Comparison of ENCODE assay signal across 26 mouse cellular contexts in genomic region chr8:78162763-78163508, GRCm38 (mm10). TPM values are rescaled to one million over a fixed set of nuclear protein-coding genes. Genes with fewer than 3 reads are reported as not detected.
DNase-seq lines count a peak whose midpoint lies in the region; ATAC-seq and TF ChIP-seq lines count a peak whose summit lies in the region.
"Had no signal": no experiment of that assay in that cellular context is flagged by ENCODE, and none has a peak within 500 bp of the region (broad histone marks: within the 10 kb centered on the region; RNA-seq: fewer than 3 reads in every experiment).

No protein-coding gene starts in this region.

- TF ChIP-seq EP300 in stomach, postnatal 0 days (optimal IDR thresholded peaks at IDR 0.05): no peak

- H3K9me3 ChIP-seq in heart, embryonic 11.5 days (replicated peaks; ENCODE audit: control insufficient read depth, low read length): no peaks in the 10 kb centered on the region
- no peaks in the 10 kb centered on the region for H3K9me3 ChIP-seq in stomach, embryonic 15.5 days
- H3K9me3 ChIP-seq in stomach, postnatal 0 days (ENCODE audit: control insufficient read depth, low read length): no peaks in the 10 kb centered on the region
- H3K9me3 ChIP-seq in intestine, embryonic 15.5 days: no peaks in the 10 kb centered on the region
- no peaks in the 10 kb centered on the region for H3K9me3 ChIP-seq in intestine, postnatal 0 days (ENCODE audit: control insufficient read depth)
- H3K9me3 ChIP-seq: embryonic facial prominence, embryonic 13.5 days; embryonic facial prominence, embryonic 15.5 days; forebrain, embryonic 10.5 days; forebrain, embryonic 12.5 days; G1E had no signal

- no peak overlapping the region for H3K9ac ChIP-seq in heart, embryonic 11.5 days (ENCODE audit: low read depth, low read length)
- no peak overlapping the region for H3K9ac ChIP-seq in stomach, embryonic 15.5 days
- H3K9ac ChIP-seq in stomach, postnatal 0 days (ENCODE audit: low read length): no peak overlapping the region
- no peak overlapping the region for H3K9ac ChIP-seq in intestine, embryonic 15.5 days
- no peak overlapping the region for H3K9ac ChIP-seq in intestine, postnatal 0 days (ENCODE audit: low read depth, low read length)
- H3K9ac ChIP-seq: embryonic facial prominence, embryonic 13.5 days; embryonic facial prominence, embryonic 15.5 days; forebrain, embryonic 12.5 days had no signal

- TF ChIP-seq POLR2A in lung, adult 2 months (IDR thresholded peaks at IDR 0.05; ENCODE audit: borderline replicate concordance, extremely low read depth, low read depth, low read length): no peak

- no peaks in the 10 kb centered on the region for H3K27me3 ChIP-seq in heart, embryonic 11.5 days (ENCODE audit: control insufficient read depth, insufficient read depth, low read length)
- H3K27me3 ChIP-seq in stomach, embryonic 15.5 days (replicated peaks): no peaks in the 10 kb centered on the region
- no peaks in the 10 kb centered on the region for H3K27me3 ChIP-seq in stomach, postnatal 0 days (ENCODE audit: control insufficient read depth, insufficient read depth, low read length)
- no peaks in the 10 kb centered on the region for H3K27me3 ChIP-seq in intestine, embryonic 15.5 days (replicated peaks)
- H3K27me3 ChIP-seq in intestine, postnatal 0 days (replicated peaks; ENCODE audit: control insufficient read depth, insufficient read depth, low read length): no peaks in the 10 kb centered on the region
- H3K27me3 ChIP-seq: CH12.LX; embryonic facial prominence, embryonic 13.5 days; embryonic facial prominence, embryonic 15.5 days; forebrain, embryonic 12.5 days had no signal

- no peaks in the 10 kb centered on the region for H3K4me1 ChIP-seq in heart, embryonic 11.5 days (ENCODE audit: control insufficient read depth, insufficient read depth, low read length)
- H3K4me1 ChIP-seq in stomach, embryonic 15.5 days: peaks cover 4% of the 10 kb centered on the region; the same call in 1 of the 2 replicates
- no peaks in the 10 kb centered on the region for H3K4me1 ChIP-seq in stomach, postnatal 0 days (replicated peaks; ENCODE audit: control insufficient read depth, insufficient read depth)
- peaks cover 4% of the 10 kb centered on the region; the same call in 1 of the 2 replicates for H3K4me1 ChIP-seq in intestine, embryonic 15.5 days (replicated peaks)
- H3K4me1 ChIP-seq in intestine, postnatal 0 days (replicated peaks; ENCODE audit: control insufficient read depth, insufficient read depth, low read length): 0 out of 2 replicates have a peak, but pooled peaks cover 4% of the 10 kb centered on the region
- no peaks in the 10 kb centered on the region for H3K4me1 ChIP-seq in lung, adult 2 months (ENCODE audit: control insufficient read depth, insufficient read depth, low read length)

- DNase-seq in heart, adult 11 months: peak; percentile 30
- DNase-seq in stomach, postnatal 0 days (ENCODE audit: low spot score): no peak
- no peak for DNase-seq in lung, adult 2 months
- DNase-seq in neural tube, embryonic 10.5 days (ENCODE audit: extremely low spot score, low spot score): no peak
- DNase-seq: adrenal gland, adult 8-10 months; adrenal gland, postnatal 14 days; adrenal gland, postnatal 36 days; B cell, adult 2 months; cerebellum, adult 11-12 months; cerebellum, adult 2 months; cerebellum, adult 9-10 months; cerebellum, postnatal 25 days had no signal

- H3K27ac ChIP-seq in heart, embryonic 11.5 days (ENCODE audit: low read depth, low read length): no peak overlapping the region
- H3K27ac ChIP-seq in stomach, embryonic 15.5 days: peak overlapping the region; percentile 21; the same call in 1 of the 2 replicates
- no peak overlapping the region for H3K27ac ChIP-seq in stomach, postnatal 0 days (replicated peaks)
- peak overlapping the region; percentile 75 for H3K27ac ChIP-seq in intestine, embryonic 15.5 days
- peak overlapping the region; percentile 50; the same call in 1 of the 2 replicates for H3K27ac ChIP-seq in intestine, postnatal 0 days (ENCODE audit: low read depth, low read length)
- H3K27ac ChIP-seq: embryonic facial prominence, embryonic 13.5 days; embryonic facial prominence, embryonic 15.5 days; forebrain, embryonic 10.5 days; forebrain, embryonic 12.5 days had no signal

- ATAC-seq in heart, embryonic 11.5 days (replicated peaks; ENCODE audit: insufficient number of reproducible peaks, low FRiP score, low TSS enrichment): no peak
- no peak for ATAC-seq in stomach, embryonic 15.5 days (ENCODE audit: insufficient read depth, low FRiP score, low read depth)
- ATAC-seq in stomach, postnatal 0 days (ENCODE audit: low FRiP score, low TSS enrichment): no peak
- peak; percentile 90 for ATAC-seq in intestine, embryonic 15.5 days
- peak; percentile 84 for ATAC-seq in intestine, postnatal 0 days
- ATAC-seq: activated CD4-positive, CD25-positive, alpha-beta regulatory T cell, adult 4 months; CD4-positive, CD25-positive, alpha-beta regulatory T cell, adult 4 months; Patski had no signal

- TF ChIP-seq CTCF in stomach, postnatal 0 days (IDR thresholded peaks at IDR 0.05; ENCODE audit: low read depth): no peak
- TF ChIP-seq CTCF in intestine, postnatal 0 days (IDR thresholded peaks at IDR 0.05; ENCODE audit: low read depth): no peak
- TF ChIP-seq CTCF in lung, adult 2 months (IDR thresholded peaks at IDR 0.05; ENCODE audit: insufficient read depth, low read length): no peak

- H3K4me2 ChIP-seq in heart, embryonic 11.5 days: no peak overlapping the region
- no peak overlapping the region for H3K4me2 ChIP-seq in stomach, embryonic 15.5 days
- H3K4me2 ChIP-seq in stomach, postnatal 0 days (replicated peaks; ENCODE audit: low read depth): no peak overlapping the region
- H3K4me2 ChIP-seq in intestine, embryonic 15.5 days (replicated peaks): no peak overlapping the region
- no peak overlapping the region for H3K4me2 ChIP-seq in intestine, postnatal 0 days (replicated peaks; ENCODE audit: low read depth)
- H3K4me2 ChIP-seq: embryonic facial prominence, embryonic 13.5 days; embryonic facial prominence, embryonic 15.5 days; forebrain, embryonic 12.5 days had no signal

- 84% methylated on average over 5 of the region's 5 CpGs for WGBS in heart, embryonic 11.5 days (ENCODE audit: insufficient replicate concordance)
- 79% methylated on average over 5 of the region's 5 CpGs for WGBS in stomach, embryonic 15.5 days
- WGBS in stomach, postnatal 0 days: 82% methylated on average over 5 of the region's 5 CpGs
- 63% methylated on average over 5 of the region's 5 CpGs for WGBS in intestine, embryonic 15.5 days
- 48% methylated on average over 5 of the region's 5 CpGs for whole genome bisulfite sequencing in intestine, postnatal 0 days
- WGBS in lung, adult 2 months: 96% methylated on average over 5 of the region's 5 CpGs

- H3K36me3 ChIP-seq in heart, embryonic 11.5 days (ENCODE audit: control insufficient read depth, insufficient read depth, low read length): no peaks in the 10 kb centered on the region
- no peaks in the 10 kb centered on the region for H3K36me3 ChIP-seq in stomach, embryonic 15.5 days
- no peaks in the 10 kb centered on the region for H3K36me3 ChIP-seq in stomach, postnatal 0 days (ENCODE audit: control insufficient read depth, insufficient read depth, low read length)
- no peaks in the 10 kb centered on the region for H3K36me3 ChIP-seq in intestine, embryonic 15.5 days
- H3K36me3 ChIP-seq in intestine, postnatal 0 days (ENCODE audit: control insufficient read depth, insufficient read depth): no peaks in the 10 kb centered on the region
- H3K36me3 ChIP-seq: embryonic facial prominence, embryonic 13.5 days; embryonic facial prominence, embryonic 15.5 days; forebrain, embryonic 10.5 days; forebrain, embryonic 12.5 days; G1E had no signal

- H3K4me3 ChIP-seq in heart, embryonic 11.5 days (ENCODE audit: low read depth, low read length): no peak overlapping the region
- no peak overlapping the region for H3K4me3 ChIP-seq in stomach, embryonic 15.5 days (replicated peaks)
- H3K4me3 ChIP-seq in stomach, postnatal 0 days (ENCODE audit: low read depth, low read length): no peak overlapping the region
- H3K4me3 ChIP-seq in intestine, embryonic 15.5 days (replicated peaks): no peak overlapping the region
- no peak overlapping the region for H3K4me3 ChIP-seq in intestine, postnatal 0 days (ENCODE audit: low read depth, low read length)
- no peak overlapping the region for H3K4me3 ChIP-seq in lung, adult 2 months (replicated peaks; ENCODE audit: extremely low read depth, low read depth, low read length)
- H3K4me3 ChIP-seq: embryonic facial prominence, embryonic 13.5 days; embryonic facial prominence, embryonic 15.5 days; erythroblast, embryonic 14.5 days; forebrain, embryonic 10.5 days; forebrain, embryonic 12.5 days had no signal

RNA-seq across cellular contexts. Expression of gene Ttc29, which starts 50.2 kb away (rescaled TPM):
- polyA plus RNA-seq in heart, embryonic 11.5 days (2014; fragmentation: Nextera tagmentation; extraction: Ambion mirVana): not detected in 2 replicates
- 0.09 and 0.30 TPM in 2 replicates for polyA plus RNA-seq in stomach, embryonic 15.5 days (2015; fragmentation: Nextera tagmentation; extraction: Ambion mirVana)
- not detected in 2 replicates for polyA plus RNA-seq in stomach, postnatal 0 days (2015; fragmentation: Nextera tagmentation; extraction: Ambion mirVana)
- polyA plus RNA-seq in intestine, embryonic 15.5 days (2015; fragmentation: Nextera tagmentation; extraction: Ambion mirVana): not detected in 2 replicates
- not detected in 2 replicates for polyA plus RNA-seq in intestine, postnatal 0 days (2015; fragmentation: Nextera tagmentation; extraction: Ambion mirVana)
- 4.7 and 7.4 TPM in 2 replicates for polyA plus RNA-seq in lung, adult 2 months (2012; rRNA removed)
- polyA plus RNA-seq: activated CD4-positive, CD25-positive, alpha-beta regulatory T cell, adult 4 months; CD4-positive, CD25-positive, alpha-beta regulatory T cell, adult 4 months; embryonic facial prominence, embryonic 13.5 days; erythroblast, embryonic 14.5 days; Patski had no signal

Comparison
In these comparisons a context has a peak if more than half of its experiments do, and no peak if none do; other contexts are left out.
1. H3K27ac ChIP-seq: peak in stomach, embryonic 15.5 days (single experiment), intestine, embryonic 15.5 days (single experiment) and intestine, postnatal 0 days (single experiment); none in heart, embryonic 11.5 days (single experiment) and stomach, postnatal 0 days (single experiment).
2. ATAC-seq: peak in intestine, embryonic 15.5 days (single experiment) and intestine, postnatal 0 days (single experiment); none in heart, embryonic 11.5 days (single experiment), stomach, embryonic 15.5 days (single experiment) and stomach, postnatal 0 days (single experiment).